Mouse (Mus musculus) left cerebral cortex, adult 2 months (tissue): ENCODE measurements around the gene Ube2g2. TPM values are rescaled to one million over a fixed set of nuclear protein-coding genes. Genes with fewer than 3 reads are reported as not detected.
A peak's percentile ranks its signal among the peaks of the same experiment; 100 is the strongest.

Source experiments
- DNase-seq, 2 experiments: peaks; one replicate each; pipeline ENCODE4 v3.0.0; 2021 to 2022; ENCODE audit warnings: low spot score in 2 of 2, mixed read lengths in 1 of 2; ENCODE audit errors: extremely low spot score in 1 of 2
- H3K27ac ChIP-seq: fragments of 200-600 bp; 2 replicates; pipeline ENCODE4 v1.8.1; 2022
- H3K4me3 ChIP-seq: fragments of 200-600 bp; 2 replicates; pipeline ENCODE4 v1.8.1; 2022
- CTCF ChIP-seq: fragments of 200-600 bp; IDR thresholded peaks from 2 replicates; pipeline ENCODE4 v1.8.1; 2022; ENCODE audit warnings: antibody characterized with exemption, mild to moderate bottlenecking, moderate library complexity
- intact Hi-C: fragments of 180-260 bp; cut with DNase I; formaldehyde crosslinking; loops from one replicate; pipeline ENCODE4 v1.15.1; 2025
- total RNA-seq, 2 experiments: library from RNA; stranded (reverse); gene quantifications; 2 replicates each; pipeline ENCODE4 v1.2.3; 2021

The Ube2g2 gene
- total RNA-seq, 2 experiments from 2014 or later: 47.4 to 48.0 TPM

GRCm38 (mm10) chr10:77607441-77607840 lies 14.6 kb upstream of the Ube2g2 start:
- no peak for DNase-seq
- no peak for TF ChIP-seq CTCF
- Histone ChIP-seq H3K27ac (no peak overlapping the region), H3K4me3 (peak overlapping the region; percentile 13; the same call in 1 of the 2 replicates)
- intact Hi-C loops: no loop called here

- intact Hi-C loops: no loop called here
- TF ChIP-seq CTCF: no peak
- no peak for DNase-seq
- peak overlapping the region; percentile 70 for H3K27ac ChIP-seq
- H3K4me3 ChIP-seq: no peak overlapping the region
Observed at GRCm38 (mm10) chr10:77608589-77608988, 13.5 kb upstream of the Ube2g2 start.

GRCm38 (mm10) chr10:77610221-77610961 lies 11.7 kb upstream of the Ube2g2 start:
- Histone ChIP-seq H3K4me3 (no peak overlapping the region), H3K27ac (no peak overlapping the region)
- DNase-seq: no peak
- TF ChIP-seq CTCF: no peak
- intact Hi-C loops: no loop called here

GRCm38 (mm10) chr10:77613409-77613808 lies 8.7 kb upstream of the Ube2g2 start:
- TF ChIP-seq CTCF: no peak
- peak overlapping the region; percentile 67 for H3K27ac ChIP-seq
- intact Hi-C loops: no loop called here
- no peak for DNase-seq
- H3K4me3 ChIP-seq: no peak overlapping the region

- DNase-seq: no peak
- intact Hi-C loops: no loop called here
- no peak for TF ChIP-seq CTCF
- H3K4me3 ChIP-seq: no peak overlapping the region
- no peak overlapping the region for H3K27ac ChIP-seq
Observed at GRCm38 (mm10) chr10:77615647-77616046, 6.4 kb upstream of the Ube2g2 start.

GRCm38 (mm10) chr10:77616166-77616565 lies 5.9 kb upstream of the Ube2g2 start:
- no peak; the same call in none of the 2 replicates for TF ChIP-seq CTCF
- Histone ChIP-seq H3K27ac (no peak overlapping the region), H3K4me3 (no peak overlapping the region)
- no peak for DNase-seq
- intact Hi-C loops: no loop called here

- no peak for DNase-seq
- no peak overlapping the region for H3K27ac ChIP-seq
- TF ChIP-seq CTCF: no peak
- H3K4me3 ChIP-seq: no peak overlapping the region
- intact Hi-C loops: no loop called here
Observed at GRCm38 (mm10) chr10:77616926-77617325, 5.1 kb upstream of the Ube2g2 start.

- peak overlapping the region; percentile 98 for H3K27ac ChIP-seq
- H3K4me3 ChIP-seq: peak overlapping the region; percentile 69
- no peak for DNase-seq
- intact Hi-C loops: loop anchor here (5.0 to 10.0 kb wide), 4 partner anchors 39 to 383 kb away; partner anchors contain the start of genes 1810043G02Rik, Fam207a, Pttg1ip and Trpm2
- no peak for TF ChIP-seq CTCF
Observed at GRCm38 (mm10) chr10:77621546-77621945, 529 bp upstream of the Ube2g2 start.

GRCm38 (mm10) chr10:77623069-77623492 lies 1.0 kb downstream of the Ube2g2 start:
- peak overlapping the region; percentile 98 for H3K27ac ChIP-seq
- intact Hi-C loops: loop anchor here (5.0 to 10.0 kb wide), 4 partner anchors 41 to 382 kb away; partner anchors contain the start of genes 1810043G02Rik, Fam207a, Pttg1ip and Trpm2
- no peak; the same call in 1 of the 2 replicates for TF ChIP-seq CTCF
- peak in 1 of 2 experiments; percentile 41 for DNase-seq
- peak overlapping the region; percentile 69 for H3K4me3 ChIP-seq

GRCm38 (mm10) chr10:77623639-77624400 lies 1.7 kb downstream of the Ube2g2 start:
- DNase-seq: no peak
- Histone ChIP-seq H3K27ac (peak overlapping the region; percentile 60), H3K4me3 (no peak overlapping the region)
- no peak for TF ChIP-seq CTCF
- intact Hi-C loops: loop anchor here (5.0 to 10.0 kb wide), 4 partner anchors 42 to 381 kb away; partner anchors contain the start of genes 1810043G02Rik, Fam207a, Pttg1ip and Trpm2

- TF ChIP-seq CTCF: no peak
- peak in 1 of 2 experiments; percentile 31 for DNase-seq
- intact Hi-C loops: loop anchor here (5.0 to 10.0 kb wide), 4 partner anchors 42 to 380 kb away; partner anchors contain the start of genes 1810043G02Rik, Fam207a, Pttg1ip and Trpm2
- Histone ChIP-seq H3K4me3 (no peak overlapping the region), H3K27ac (peak overlapping the region; percentile 60)
Observed at GRCm38 (mm10) chr10:77624570-77624995, 2.5 kb downstream of the Ube2g2 start.

- TF ChIP-seq CTCF: no peak
- DNase-seq: no peak
- Histone ChIP-seq H3K27ac (no peak overlapping the region), H3K4me3 (no peak overlapping the region)
- intact Hi-C loops: loop anchor here (2.0 to 10.0 kb wide), 4 partner anchors 253 to 379 kb away; partner anchors contain the start of genes 1810043G02Rik and Trpm2
Observed at GRCm38 (mm10) chr10:77626036-77626435, 4.0 kb downstream of the Ube2g2 start.
